8 mouse cellular contexts compared by ENCODE assay signal in the genomic region with DNA sequence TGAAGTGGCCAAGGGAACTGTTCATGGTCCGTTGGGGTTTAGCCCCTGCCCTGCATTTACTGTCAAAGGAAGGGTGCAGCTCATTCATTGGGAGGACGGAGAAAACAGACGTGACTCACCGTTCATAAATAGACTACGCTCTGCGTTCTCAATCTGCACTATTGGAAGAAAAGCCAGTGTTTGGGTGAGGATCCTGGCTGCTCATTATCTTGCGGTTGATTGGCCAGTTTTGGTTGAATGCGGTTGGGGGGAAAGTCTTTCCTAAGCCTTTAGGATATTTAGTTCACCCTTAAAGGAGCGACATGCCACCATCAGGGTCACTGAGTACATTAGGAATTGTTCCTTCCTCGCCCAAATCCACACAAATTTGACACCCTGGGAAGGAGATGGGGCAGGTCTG. TPM values are rescaled to one million over a fixed set of nuclear protein-coding genes. Genes with fewer than 3 reads are reported as not detected.
A peak's percentile ranks its signal among the peaks of the same experiment; 100 is the strongest.
DNase-seq lines count a peak whose midpoint lies in the region; ATAC-seq and TF ChIP-seq lines count a peak whose summit lies in the region.

No protein-coding gene starts in this region.

- no peak overlapping the region for H3K27ac ChIP-seq in cerebellum, adult 2 months (ENCODE audit: insufficient read depth, low read length)
- no peak overlapping the region for H3K27ac ChIP-seq in forebrain, embryonic 11.5 days (ENCODE audit: low read depth, low read length)
- no peak overlapping the region for H3K27ac ChIP-seq in liver, embryonic 11.5 days (ENCODE audit: low read depth, low read length)

- DNase-seq in cerebellum, adult 2 months = peak in 1 of 2 experiments; percentile 34
- DNase-seq in cerebellum, adult 18-20 months = no peak
- DNase-seq in 3T3-L1 (ENCODE audit: low read depth, low spot score) = peak; percentile 56
- no peak for DNase-seq in forebrain, embryonic 11.5 days (ENCODE audit: low spot score)
- no peak for DNase-seq in liver, embryonic 11.5 days (ENCODE audit: low spot score)
- DNase-seq in right cerebral cortex, adult 2 months (ENCODE audit: low spot score in 2 of 2) = no peak
- DNase-seq in ovary, postnatal 10 days (ENCODE audit: low spot score) = no peak
- no peak for DNase-seq in embryo, embryonic 10.5 days (ENCODE audit: low spot score)

- TF ChIP-seq POLR2A in cerebellum, adult 2 months (IDR thresholded peaks at IDR 0.05; ENCODE audit: borderline replicate concordance, insufficient read depth, low read length) = no peak

- under 1% methylated on average over 10 of the region's 10 CpGs for WGBS in cerebellum, adult 2 months
- WGBS in forebrain, embryonic 11.5 days = 6% methylated on average over 10 of the region's 10 CpGs
- 17% methylated on average over 10 of the region's 10 CpGs for WGBS in liver, embryonic 11.5 days

- H3K36me3 ChIP-seq in forebrain, embryonic 11.5 days (ENCODE audit: control insufficient read depth, insufficient read depth, low read length) = no peaks in the 10 kb centered on the region
- no peaks in the 10 kb centered on the region for H3K36me3 ChIP-seq in liver, embryonic 11.5 days (ENCODE audit: control insufficient read depth, insufficient read depth, low read length)

- H3K27me3 ChIP-seq in cerebellum, adult 2 months (ENCODE audit: control insufficient read depth, insufficient read depth, low read length) = no peaks in the 10 kb centered on the region
- H3K27me3 ChIP-seq in forebrain, embryonic 11.5 days (ENCODE audit: control insufficient read depth, insufficient read depth, low read length) = no peaks in the 10 kb centered on the region
- H3K27me3 ChIP-seq in liver, embryonic 11.5 days (replicated peaks; ENCODE audit: control insufficient read depth, insufficient read depth, low read length) = no peaks in the 10 kb centered on the region

- TF ChIP-seq CTCF in cerebellum, adult 2 months (IDR thresholded peaks at IDR 0.05; ENCODE audit: borderline replicate concordance, insufficient read depth, low read depth, low read length) = no peak

- no peaks in the 10 kb centered on the region for H3K9me3 ChIP-seq in forebrain, embryonic 11.5 days (ENCODE audit: control insufficient read depth, low read length)
- H3K9me3 ChIP-seq in liver, embryonic 11.5 days (ENCODE audit: control insufficient read depth, low read length) = no peaks in the 10 kb centered on the region

- peak overlapping the region; percentile 63 for H3K4me3 ChIP-seq in cerebellum, adult 2 months (replicated peaks; ENCODE audit: insufficient read depth, low read depth, low read length)
- H3K4me3 ChIP-seq in forebrain, embryonic 11.5 days (ENCODE audit: low read depth, low read length) = peak overlapping the region; percentile 87
- peak overlapping the region; percentile 86 for H3K4me3 ChIP-seq in liver, embryonic 11.5 days (ENCODE audit: low read depth, low read length)

- H3K4me1 ChIP-seq in cerebellum, adult 2 months (ENCODE audit: control insufficient read depth, insufficient read depth, low read length) = peaks cover 3% of the 10 kb centered on the region; the same call in 1 of the 2 replicates
- peaks cover 10% of the 10 kb centered on the region; the same call in 1 of the 2 replicates for H3K4me1 ChIP-seq in forebrain, embryonic 11.5 days (replicated peaks; ENCODE audit: control insufficient read depth, insufficient read depth, low read length)
- peaks cover 16% of the 10 kb centered on the region for H3K4me1 ChIP-seq in liver, embryonic 11.5 days (replicated peaks; ENCODE audit: control insufficient read depth, insufficient read depth, low read length)

- H3K4me2 ChIP-seq in forebrain, embryonic 11.5 days (ENCODE audit: low read depth, low read length, severe bottlenecking) = peak overlapping the region; percentile 71
- peak overlapping the region; percentile 97 for H3K4me2 ChIP-seq in liver, embryonic 11.5 days

- ATAC-seq in forebrain, embryonic 11.5 days (replicated peaks; ENCODE audit: low FRiP score) = no peak
- ATAC-seq in liver, embryonic 11.5 days (replicated peaks; ENCODE audit: low FRiP score) = no peak

- peak overlapping the region; percentile 83 for H3K9ac ChIP-seq in forebrain, embryonic 11.5 days (ENCODE audit: low read length)
- peak overlapping the region; percentile 86 for H3K9ac ChIP-seq in liver, embryonic 11.5 days (ENCODE audit: low read depth, low read length)

RNA-seq across cellular contexts. Expression of a gene that starts 5.4 kb away (rescaled TPM):
- 32.1 and 35.8 TPM in 2 replicates for polyA plus RNA-seq in cerebellum, adult 2 months (2012; rRNA removed)
- polyA plus RNA-seq in forebrain, embryonic 11.5 days (2014; fragmentation: Nextera tagmentation; extraction: Ambion mirVana) = 37.4 and 46.9 TPM in 2 replicates
- polyA plus RNA-seq in liver, embryonic 11.5 days (2014; fragmentation: Nextera tagmentation; extraction: Ambion mirVana) = 21.6 and 21.9 TPM in 2 replicates

RNA-seq across cellular contexts. Expression of a gene that starts 20.3 kb away (rescaled TPM):
- 7.9 and 14.7 TPM in 2 replicates for polyA plus RNA-seq in cerebellum, adult 2 months (2012; rRNA removed)
- polyA plus RNA-seq in forebrain, embryonic 11.5 days (2014; fragmentation: Nextera tagmentation; extraction: Ambion mirVana) = 3.1 and 4.1 TPM in 2 replicates
- polyA plus RNA-seq in liver, embryonic 11.5 days (2014; fragmentation: Nextera tagmentation; extraction: Ambion mirVana) = 1.5 and 1.6 TPM in 2 replicates
